Mouse (Mus musculus): ENCODE results near the gene Ska2.

The Ska2 gene

DNA sequence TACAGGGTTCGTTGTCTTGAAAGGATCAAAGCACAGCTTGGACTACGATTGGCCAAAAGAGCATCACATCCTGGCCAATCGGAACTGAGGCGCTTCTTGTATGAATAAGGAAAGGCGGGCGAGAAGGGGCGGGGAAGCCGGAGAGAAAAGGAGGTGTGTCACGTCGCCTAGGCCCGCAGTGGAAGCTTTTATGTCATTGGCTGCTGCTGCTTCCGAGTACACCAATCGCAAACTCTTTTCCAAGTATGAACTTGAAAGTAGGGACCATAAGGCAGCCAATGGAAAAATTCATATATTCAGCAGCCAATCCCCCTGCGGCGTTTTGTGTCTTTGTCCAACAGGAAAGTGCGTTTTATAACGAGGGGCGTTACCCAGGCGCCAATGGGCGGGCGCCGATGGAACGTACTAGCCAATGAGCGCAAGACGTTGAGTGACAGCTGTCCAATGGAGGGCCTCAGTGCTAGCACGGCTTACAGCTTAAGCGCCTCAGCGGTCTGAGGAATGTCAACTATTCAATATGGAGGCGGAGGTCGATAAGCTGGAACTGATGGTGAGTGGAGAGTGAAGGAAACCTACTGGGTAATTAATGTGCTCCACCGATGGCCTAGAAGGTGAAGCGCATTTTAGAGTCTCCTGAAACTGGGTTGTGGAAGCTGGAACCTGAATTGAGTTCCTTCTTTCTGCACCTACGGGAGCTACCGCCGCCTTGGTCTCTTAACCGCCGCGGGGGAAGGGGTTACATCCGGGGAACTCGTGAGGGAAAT is at the start of gene Ska2:
TSS of gene Ska2 (plus strand) at position 480 of the 764 bp plus-strand sequence.
- peak; percentile 99 for DNase-seq

DNA sequence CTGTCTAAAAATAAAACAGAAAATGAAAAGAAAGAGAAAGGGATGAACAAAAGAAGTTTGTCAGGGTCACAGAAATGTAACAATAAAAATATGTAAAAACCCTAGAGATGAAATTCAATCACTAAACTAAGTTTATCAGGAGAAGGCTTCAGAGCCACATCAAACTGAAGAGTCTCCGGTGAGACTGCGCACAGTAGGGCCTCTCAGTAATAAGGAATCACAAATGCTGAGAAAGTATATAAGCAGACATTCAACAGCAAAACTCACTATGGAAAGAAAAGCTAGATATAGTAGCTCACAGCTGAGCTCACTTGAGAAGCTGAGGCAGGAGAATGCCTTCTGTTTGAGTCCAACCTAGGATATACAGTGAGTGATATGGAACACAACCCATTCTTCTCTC is 48.6 kb upstream of the Ska2 start:
- no peak for DNase-seq

DNA sequence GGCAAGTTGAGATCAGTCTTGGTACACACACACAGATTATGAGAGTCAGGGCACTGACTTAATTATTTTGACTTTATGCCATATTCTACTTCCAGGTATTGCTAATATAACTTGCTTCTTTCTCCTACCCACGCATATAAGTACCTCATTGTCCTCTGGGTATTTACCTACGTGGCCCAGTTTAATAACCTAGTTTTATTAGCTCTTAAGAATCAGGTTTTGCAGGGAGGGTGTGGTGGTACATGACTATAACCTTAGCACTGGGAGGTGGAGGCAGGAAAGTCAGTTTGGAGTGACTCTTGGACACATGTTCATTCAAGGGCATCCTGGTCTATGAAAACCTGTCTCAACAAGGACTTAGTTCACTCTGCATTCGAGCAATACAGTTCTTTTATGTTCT is 46.9 kb upstream of the Ska2 start:
- DNase-seq, result no peak

DNA sequence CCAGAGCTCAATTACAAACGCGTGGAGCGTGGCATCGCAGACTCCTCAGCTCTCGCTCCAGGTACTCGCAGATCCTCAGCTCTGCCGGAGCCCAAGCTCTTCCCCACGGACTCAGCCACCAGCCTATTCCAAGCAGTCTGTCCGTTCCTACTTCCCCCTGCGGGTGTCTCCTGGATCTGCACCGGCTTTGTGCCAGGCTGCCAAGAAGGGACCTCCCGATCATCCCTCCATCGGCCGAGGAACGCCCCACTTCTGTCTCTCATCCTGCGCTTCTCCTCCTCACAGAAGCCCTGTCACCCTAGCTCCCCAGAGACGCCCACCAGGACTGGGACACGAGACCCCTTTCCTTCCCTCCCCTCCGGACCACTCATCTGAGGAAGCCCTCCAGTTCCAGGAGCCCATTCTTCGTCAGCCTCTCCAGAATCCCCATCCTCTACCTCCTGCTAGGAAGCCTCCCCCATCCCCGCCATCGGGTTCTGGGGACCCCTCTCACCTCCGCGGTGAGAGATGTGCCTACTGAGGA is 35.6 kb upstream of the Ska2 start:
- DNase-seq, result peak; percentile 79

DNA sequence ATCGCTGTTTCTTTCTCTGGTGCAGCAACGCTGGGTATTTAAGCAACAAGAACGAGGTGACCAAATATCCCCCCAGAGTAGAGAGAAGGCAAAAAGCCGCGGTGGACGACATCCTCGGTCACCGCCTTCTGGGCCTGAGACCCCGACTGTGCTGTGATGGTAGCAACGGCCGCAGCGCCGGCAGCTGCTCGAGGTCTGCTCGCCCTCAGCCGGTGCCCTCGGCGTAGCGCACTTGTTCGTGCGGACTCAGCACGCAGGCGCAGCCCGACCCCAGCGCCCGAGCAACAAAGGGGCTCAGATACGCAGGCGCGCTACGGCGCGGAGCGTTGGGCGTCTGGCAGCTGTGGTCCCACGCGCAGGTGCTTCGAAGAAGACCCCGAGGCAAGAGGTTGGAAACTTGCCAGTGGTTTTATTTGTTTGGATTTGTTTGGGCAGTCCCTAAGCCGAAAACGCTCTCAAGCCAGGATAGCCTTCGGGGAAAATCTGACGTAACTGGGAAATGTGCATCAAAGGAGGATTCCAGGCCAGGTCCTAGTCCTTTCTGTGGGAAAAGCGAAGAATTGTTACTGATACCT is 35.1 kb upstream of the Ska2 start, which contains the start of gene Gdpd1:
TSS of gene Gdpd1 (minus strand) at position 197 of the 575 bp plus-strand sequence.
- peak; percentile 90 for DNase-seq

DNA sequence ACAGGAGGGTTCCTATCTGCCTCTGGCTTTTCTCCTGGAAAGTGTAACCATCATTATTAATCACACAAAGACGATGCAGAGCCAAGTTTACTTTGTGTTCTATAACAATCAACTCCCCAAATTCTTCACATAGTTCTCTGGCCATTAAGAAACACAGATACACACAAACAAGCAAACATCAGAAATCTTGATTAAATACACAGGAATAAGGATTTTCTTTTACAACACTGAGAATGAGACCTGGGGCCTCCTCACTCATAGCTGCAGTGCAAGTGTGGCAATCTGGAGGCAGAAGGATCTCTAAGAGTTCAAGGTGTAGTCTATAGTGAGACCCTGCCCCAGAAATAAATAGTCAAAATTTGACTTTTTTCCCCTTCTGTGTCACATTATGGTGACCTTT is 25.3 kb upstream of the Ska2 start:
- no peak for DNase-seq

DNA sequence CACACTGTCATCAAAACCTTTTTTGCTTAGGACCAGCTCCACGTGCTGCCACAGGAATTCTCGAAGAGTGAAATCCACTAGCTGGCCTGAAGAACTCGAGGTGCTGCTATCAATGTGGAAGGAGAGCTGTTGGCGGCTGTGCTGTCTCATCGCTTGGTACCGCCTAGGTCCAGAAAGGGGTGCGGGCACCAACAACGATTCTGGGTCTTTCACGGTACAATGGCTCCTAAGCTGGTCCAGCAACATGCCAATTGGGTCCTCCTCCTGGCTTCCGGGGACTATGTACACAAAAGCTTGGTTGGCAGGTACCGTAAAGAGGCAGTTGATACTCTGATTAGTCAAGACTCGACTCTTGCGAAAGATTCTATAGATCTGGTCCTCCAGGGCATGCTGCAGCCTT is 23.6 kb upstream of the Ska2 start:
- no peak for DNase-seq

DNA sequence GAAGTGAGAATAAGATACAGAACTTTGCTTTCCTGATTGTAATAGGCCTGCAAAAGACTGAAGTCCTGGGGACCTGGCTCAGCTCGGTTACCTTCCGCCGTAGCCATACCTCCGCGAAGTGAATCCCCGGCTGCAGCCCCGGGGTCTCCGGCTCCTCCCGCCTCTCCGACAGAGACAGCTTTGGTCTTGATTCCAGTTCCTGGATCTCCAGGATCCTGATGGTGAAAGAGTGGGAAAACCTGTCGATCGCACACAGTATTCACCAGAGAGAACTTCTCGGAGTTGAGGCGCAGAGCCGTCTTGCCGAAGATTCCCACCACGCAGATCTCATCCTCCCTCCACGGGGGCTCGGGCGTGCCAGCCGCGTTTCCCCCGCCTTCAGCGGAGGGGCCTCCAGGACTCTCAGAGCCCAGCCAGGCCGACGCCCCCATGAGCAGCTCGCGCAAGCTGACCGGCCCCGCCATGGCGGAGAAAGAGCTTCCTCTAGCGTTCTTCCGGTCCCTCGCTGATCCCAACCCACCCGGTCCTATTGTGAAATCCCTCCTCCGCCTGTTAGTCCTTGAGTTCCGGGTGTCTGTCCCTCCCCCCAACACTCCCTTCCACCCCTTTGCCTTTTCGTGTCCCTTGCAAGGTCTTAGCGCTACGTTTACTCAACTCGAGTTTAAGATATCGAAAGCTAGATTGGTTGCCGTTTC is 22.6 kb upstream of the Ska2 start, which contains the start of gene Smg8:
TSS of gene Smg8 (minus strand) at position 485 of the 695 bp plus-strand sequence.
- DNase-seq, result peak; percentile 73

DNA sequence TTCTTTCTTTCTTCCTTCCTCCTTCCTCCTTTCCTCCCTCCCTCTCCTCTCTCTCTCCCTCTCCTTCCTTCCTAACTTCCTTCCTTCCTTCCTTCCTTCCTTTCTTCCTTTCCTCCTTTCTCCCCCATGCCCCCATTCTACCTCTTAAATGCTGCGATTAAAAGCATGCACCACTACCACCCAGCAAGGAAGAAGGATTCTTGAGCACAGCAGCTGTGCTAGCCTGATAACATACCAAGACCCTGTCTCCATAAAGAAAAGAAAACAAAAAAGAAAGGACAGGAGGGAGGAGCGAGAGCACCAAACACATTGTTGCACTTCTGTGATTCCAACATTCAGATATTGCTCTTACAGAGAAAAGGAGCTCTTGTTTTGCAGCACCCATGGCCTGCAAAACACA is 21.9 kb upstream of the Ska2 start:
- no peak for DNase-seq

DNA sequence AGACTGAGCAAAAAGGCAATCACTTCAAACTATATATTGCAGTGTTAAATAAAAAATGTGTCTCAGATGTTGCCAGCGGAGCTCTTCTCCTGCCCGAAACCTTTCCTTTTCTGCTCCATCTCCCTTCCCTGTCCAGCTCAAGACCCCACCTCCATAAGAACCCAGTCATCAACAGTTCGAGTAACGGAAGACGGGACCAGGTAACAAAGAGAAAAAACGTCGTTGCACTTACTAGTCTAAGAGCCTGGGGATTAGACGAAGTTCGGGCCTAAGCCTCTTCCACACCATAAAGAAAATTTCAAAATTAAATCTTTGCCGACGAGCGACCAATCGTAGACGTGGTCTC is 652 bp upstream of the Ska2 start, which contains the start of gene Prr11:
TSS of gene Prr11 (minus strand) at position 300 of the 346 bp plus-strand sequence.
- no peak for DNase-seq

DNA sequence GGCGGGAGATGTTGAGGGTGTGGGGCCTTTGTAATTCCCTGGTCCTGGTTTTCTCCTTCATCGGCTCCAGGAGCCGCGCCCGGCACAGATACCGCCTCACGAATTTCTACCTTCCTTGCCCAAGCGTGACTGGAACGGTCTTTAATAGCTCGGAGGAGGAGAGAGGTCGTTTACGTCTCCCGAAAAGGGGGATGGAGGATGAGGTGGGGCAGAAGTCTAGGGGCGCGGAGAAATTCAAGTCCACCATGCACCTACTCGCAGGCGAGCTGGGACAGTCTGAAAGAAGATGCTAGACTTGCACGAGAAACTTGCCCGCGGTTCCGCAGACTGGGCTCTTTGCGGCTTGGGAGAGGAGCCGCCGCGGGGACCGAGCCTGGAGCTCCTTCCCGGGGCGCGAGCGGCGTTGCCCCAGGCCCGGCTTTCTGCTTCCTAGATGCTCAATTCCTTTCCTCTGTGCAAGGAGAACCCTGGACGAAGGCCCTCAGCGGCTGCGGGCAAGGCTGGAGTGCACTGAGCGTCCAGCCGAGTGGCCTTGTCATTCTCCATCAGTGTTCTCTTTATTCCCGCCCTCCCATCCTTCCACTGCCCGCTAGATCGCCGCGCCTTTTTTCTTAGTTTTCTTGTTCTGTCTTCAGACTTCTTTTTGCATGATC is 611 bp downstream of the Ska2 start:
- DNase-seq, result no peak

DNA sequence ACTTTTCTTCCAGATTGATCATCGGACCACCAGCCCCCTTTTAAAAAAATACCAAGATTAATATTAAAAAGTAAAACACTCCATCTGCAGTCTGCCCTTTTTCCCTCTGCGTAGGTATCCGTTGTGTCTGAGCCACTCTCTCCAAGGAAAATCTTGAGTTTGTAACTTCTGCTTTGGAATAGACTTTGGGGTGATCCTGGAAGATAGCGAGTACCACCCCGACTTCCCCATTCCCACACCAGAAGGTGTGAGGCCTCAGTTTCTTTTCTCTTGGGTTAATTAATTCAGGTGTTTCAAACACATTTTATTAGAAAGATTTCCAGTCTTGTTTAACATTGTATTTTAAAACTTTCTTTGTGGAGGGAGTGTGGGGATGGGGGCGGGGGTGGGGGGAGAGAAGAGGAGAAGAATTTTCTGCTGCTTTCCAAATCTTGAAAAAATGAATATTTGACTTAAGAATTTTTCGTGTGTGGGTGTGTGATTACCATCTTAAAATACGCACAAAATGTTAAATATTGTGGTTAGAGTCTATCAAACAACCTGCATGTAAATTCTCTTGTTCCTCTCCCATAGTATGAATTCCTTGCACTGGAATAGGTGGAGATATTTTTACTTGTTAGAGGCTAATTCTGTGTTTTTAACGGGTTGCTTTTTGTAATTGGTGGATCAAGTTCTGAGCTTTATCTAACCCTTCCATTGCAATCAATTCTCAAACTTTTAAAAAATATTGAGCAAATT is 1.3 kb downstream of the Ska2 start:
- no peak for DNase-seq

DNA sequence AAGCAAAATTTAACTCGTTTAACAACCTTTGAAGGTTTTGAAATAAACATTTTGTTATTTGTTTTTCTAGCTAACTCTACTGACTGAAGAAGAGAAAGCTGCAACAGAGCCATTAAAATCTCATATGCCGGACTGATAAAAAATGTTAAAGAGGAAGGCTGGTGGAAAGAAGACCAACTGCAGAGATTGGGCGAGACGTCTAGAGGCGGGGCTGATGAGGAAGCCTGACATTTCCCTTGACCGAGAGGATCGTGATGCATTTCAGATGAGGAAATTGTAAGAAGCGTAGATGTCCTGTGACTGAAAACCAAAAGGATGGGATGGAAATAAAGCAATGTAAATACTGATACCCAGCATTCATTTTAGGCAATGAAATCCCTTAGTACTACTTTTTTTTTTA is 12.8 kb downstream of the Ska2 start:
- no peak for DNase-seq

DNA sequence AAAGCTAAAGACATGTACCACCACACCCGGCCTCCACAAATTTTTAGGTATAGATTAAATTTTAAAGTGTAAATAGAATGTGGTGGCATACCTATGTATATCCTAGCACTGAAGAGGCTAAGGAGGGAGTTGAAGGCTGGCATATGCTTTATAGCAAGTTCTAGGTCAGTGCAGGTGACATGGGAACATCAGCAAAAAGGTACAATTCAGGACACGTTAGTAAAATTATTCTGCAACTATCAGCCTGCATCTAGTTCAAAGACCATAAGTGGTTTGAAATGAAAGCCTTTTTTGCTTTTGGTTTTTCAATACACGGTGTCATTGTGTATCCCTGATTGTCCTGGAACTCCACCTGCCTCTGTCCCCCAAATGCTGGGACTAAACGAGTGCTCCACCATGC is 16.5 kb downstream of the Ska2 start:
- no peak for DNase-seq

DNA sequence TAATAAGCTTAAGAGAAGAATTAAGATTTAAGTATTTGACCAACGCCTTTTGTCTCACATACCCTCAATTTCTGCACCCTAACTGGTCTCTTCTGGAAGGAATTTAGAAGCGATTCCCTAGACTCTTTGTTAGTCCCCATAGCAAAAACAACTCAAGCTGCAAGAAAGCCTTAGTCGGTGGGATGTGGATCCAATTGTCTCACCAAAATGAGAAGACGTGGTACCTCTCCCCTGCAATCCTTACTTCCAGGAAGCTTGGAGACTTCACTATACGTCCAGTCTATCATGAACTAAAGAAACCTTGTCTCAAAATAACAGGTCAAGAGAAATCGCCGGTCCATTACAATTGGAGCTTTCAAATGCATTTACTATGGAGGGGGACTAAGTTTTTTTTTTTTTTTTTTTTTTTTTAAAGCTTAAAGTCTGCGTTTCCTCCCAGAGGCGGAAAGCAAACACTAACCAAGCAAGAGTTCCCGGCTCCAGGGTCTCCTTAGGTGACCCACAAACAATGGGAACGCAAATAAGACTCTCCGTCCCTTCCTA is 17.3 kb downstream of the Ska2 start:
- DNase-seq, result no peak

DNA sequence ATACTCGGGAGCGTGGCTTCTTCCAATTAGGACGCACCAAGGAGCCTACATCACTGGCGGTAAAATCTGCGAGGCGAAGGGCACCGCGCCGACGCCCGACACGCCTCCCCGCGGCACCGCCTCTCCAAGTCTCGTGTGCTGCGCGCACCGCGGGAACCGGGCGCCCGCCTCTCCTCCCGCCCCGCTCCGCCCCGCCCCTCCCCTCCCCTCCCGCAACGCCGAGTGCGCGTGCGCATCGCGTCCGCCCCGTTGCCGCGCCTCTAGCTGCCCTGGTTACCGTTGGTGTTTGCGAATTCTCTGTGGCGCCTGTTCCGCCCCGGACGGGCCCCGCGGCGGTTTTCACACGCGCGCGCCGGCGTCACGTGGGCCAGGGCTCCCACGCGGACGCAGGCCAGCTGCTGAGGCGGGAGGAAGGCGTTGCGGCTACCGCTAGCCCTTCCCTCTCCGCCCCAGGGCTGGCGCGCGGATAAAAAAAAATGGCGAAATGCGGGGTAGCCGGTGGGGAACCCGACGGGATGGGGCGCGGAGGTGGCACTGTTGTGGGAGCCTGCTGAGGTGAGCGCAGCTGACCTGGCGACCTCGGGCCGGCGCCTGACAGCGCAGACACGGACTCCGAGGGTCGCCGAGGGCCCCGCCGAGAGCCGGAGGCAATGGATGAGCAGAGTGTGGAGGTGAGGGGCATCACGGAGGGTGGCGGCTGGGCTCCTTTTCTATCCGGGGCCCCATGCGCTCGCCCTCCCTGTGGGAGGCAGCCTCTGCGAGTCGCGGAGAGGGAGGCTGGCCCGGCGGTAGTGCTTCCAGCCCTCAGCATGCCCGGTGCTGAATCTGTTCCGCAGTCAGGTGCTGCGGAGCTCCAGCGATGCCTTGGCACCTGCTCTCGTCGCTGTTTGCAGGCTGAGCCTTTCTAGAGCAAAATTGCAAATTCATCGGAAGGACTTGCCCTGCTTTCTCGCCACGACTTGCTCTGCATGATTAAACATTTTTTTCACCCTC is 18.1 kb downstream of the Ska2 start, which contains the start of gene Trim37:
TSS of gene Trim37 (plus strand) at position 254 of the 993 bp plus-strand sequence.
- peak; percentile 90 for DNase-seq

DNA sequence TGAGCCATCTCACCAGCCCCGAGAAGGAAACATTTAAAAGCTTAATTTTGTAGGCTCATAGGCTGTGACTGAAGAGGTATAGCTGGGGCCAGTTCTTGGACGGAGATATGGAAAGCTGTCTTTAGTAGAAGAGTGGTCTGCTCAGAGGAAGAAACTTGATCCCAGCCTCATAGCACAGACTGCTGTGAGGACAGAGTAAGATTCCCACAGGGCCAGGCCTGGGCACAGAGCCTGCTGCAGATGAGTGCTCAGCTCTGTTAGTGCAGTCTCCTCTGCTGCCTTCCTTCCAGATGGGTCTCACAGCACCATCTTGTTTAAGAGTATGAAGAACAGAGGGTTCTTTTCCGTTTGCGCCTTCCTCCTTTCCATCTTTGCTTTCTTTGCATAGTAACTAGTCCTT is 27.2 kb downstream of the Ska2 start:
- DNase-seq, result no peak

DNA sequence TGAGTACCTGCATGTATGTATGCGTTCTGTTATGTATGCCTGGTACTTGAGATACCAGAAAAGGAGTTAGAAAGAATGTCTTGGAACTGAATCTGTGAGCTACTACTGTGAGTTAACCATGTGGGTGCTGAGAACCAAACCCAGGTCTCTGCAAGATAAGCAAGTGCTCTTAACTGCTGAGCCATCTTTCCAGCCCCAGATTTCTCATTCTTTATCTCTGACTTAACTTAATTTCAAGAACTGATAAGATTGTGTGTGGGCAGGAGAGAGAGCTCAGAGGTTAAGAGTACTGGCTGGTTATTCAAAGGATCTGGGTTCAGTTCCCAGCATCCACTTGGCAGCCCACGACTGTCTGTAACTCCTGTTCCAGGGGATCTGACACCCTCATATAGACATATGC is 49.0 kb downstream of the Ska2 start:
- DNase-seq, result no peak

DNA sequence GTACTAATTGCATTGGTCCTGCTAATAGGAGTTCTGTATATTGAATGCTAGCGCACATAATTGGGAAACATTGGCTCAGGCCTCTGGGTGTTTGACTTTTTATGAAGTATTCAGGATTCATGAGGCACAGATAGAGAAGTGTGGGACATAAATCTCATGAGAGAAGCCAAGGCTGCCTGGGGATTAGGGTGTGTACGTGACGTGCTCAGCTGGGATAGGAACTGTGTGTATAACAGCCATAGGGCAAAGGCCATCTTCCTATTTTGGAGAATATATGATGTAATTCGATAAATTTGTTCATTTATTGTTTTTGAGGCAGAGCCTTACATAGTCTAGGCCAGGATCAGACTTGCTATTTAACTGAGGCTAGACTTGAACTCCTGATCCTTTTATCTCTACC is 53.7 kb downstream of the Ska2 start:
- DNase-seq, result no peak

DNA sequence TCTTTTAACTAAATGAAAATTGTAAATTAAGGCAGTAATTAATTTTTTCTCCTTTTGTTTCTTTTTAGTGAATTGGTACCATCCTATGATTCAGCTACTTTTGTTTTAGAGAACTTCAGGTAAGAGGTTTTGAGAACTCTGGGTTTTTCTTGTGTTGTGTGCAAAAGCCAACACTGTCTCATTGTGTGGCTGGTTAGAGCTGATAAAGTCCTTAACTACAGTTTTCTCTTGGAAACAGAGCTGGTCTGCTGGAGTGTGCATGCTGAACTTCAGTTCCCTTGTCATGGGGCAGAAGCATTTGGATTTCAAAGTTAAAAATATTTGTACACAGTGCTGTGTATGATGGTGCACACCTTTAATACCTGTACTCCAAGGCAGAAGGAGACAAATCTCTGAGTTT is 54.7 kb downstream of the Ska2 start:
- no peak for DNase-seq

DNA sequence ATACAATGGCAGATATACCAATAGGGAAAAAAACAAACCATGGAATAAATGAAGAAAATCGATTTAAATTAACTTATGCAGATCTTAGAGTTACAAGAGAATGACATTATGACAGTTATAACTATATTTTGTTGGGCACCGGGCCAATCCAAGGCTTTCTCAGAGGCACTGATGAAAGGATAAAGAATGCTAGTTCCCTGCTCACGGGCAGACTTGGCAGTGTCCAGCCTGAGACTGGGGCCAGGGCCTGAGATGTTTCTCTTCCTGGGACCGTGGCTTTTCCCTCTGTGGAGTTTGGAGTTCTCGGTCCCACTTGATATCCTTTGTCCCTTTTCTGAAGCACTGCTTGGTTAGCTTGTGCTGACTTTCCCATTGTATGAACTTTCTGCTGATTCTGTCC is 64.6 kb downstream of the Ska2 start:
- DNase-seq, result no peak

Measured in cerebellum, adult 11-12 months (tissue).